Mouse (Mus musculus): ENCODE data around the gene Lin28b.

DNA sequence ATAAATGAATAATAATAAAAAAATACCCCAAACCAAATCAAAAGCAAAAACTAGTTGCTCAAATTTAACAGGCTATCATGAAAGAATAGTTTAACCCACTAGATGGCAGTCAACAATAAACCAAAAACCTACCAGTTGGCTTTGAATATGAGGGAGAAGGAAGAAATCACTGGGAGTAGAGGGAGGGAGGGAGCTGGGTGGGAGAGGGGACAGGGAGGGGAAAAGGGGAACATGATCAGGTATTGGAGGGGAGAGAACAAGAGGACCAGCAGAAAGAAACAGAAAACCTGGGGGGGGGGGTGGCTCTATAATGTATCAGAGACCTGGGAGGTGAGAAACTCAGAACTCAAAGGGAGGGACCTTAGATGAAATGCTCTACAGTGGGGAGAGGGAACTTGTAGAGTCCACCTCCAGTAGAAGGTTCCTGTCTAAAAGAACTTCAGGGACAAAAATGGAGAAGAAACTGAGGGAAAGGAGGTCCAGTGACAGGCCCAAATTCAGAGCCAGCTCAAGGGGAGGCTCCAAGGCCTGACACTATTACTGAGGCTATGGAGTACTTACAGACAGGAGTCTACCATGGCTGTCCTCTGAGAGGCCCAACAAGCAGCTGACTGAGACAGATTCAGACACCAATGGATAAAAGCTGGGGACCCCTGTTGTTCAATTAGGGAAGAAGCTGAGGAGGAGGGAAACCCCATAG is 104.1 kb downstream of the Lin28b start:
- TF ChIP-seq POU5F1 (IDR thresholded peaks at IDR 0.05; ENCODE audit: borderline replicate concordance, low read length): no peak
- TF ChIP-seq CTCF (conservative IDR thresholded peaks at IDR 0.05; ENCODE audit: low read length): peak; percentile 12; the same call in 1 of the 2 replicates
- TF ChIP-seq NANOG (IDR thresholded peaks at IDR 0.05; ENCODE audit: borderline replicate concordance, low read length): no peak
